Mouse (Mus musculus): ENCODE data around the gene Abca3. TPM values are rescaled to one million over a fixed set of nuclear protein-coding genes. Genes with fewer than 3 reads are reported as not detected.
"Not testable (repeated sequence)": the region's sequence is repeated elsewhere in the genome, so short reads cannot be mapped to it uniquely, and the experiment has no call there.

Gene Abca3
- total RNA-seq, 4 experiments from 2014 or later, result 28.4 to 43.3 (median 35.8) TPM

GRCm38 (mm10) chr17:24388711-24389110, 37.0 kb downstream of the Abca3 start:
- DNase-seq, result no peak

GRCm38 (mm10) chr17:24389865-24390264, 38.1 kb downstream of the Abca3 start:
- peak; percentile 59 for DNase-seq

- DNase-seq, result no peak
Measured at GRCm38 (mm10) chr17:24391149-24391548, 39.4 kb downstream of the Abca3 start.

GRCm38 (mm10) chr17:24393527-24393926, 41.8 kb downstream of the Abca3 start:
- no peak for DNase-seq

- no peak for DNase-seq
Measured at GRCm38 (mm10) chr17:24394456-24394855, 42.7 kb downstream of the Abca3 start.

GRCm38 (mm10) chr17:24402371-24402770, 50.6 kb downstream of the Abca3 start:
- peak; percentile 90 for DNase-seq

GRCm38 (mm10) chr17:24407116-24407803, 55.5 kb downstream of the Abca3 start:
- no peak for DNase-seq

- no peak for DNase-seq
Measured at GRCm38 (mm10) chr17:24413557-24414211, 61.9 kb downstream of the Abca3 start.

GRCm38 (mm10) chr17:24414230-24414976, 62.7 kb downstream of the Abca3 start, which contains the start of gene Rnps1:
Gene Rnps1 (plus strand): TSS chr17:24414565.
- DNase-seq, result peak; percentile 88

GRCm38 (mm10) chr17:24415011-24415410, 63.3 kb downstream of the Abca3 start:
- no peak for DNase-seq

GRCm38 (mm10) chr17:24416051-24416652, 64.4 kb downstream of the Abca3 start:
- DNase-seq, result no peak

- DNase-seq, result no peak
Measured at GRCm38 (mm10) chr17:24423114-24423513, 71.4 kb downstream of the Abca3 start.

GRCm38 (mm10) chr17:24424489-24424888, 72.7 kb downstream of the Abca3 start:
- no peak for DNase-seq

- not testable (repeated sequence) for DNase-seq
Measured at GRCm38 (mm10) chr17:24425326-24425725, 73.6 kb downstream of the Abca3 start.

- no peak for DNase-seq
Measured at GRCm38 (mm10) chr17:24425905-24426304, 74.2 kb downstream of the Abca3 start.

- DNase-seq, result peak; percentile 99
Measured at GRCm38 (mm10) chr17:24426471-24427169, 74.9 kb downstream of the Abca3 start, which contains the start of gene Eci1. Gene Eci1 (plus strand): TSS chr17:24426641.

GRCm38 (mm10) chr17:24427170-24427557, 75.4 kb downstream of the Abca3 start:
- no peak for DNase-seq

- no peak for DNase-seq
Measured at GRCm38 (mm10) chr17:24429201-24429983, 77.6 kb downstream of the Abca3 start.

- no peak for DNase-seq
Measured at GRCm38 (mm10) chr17:24437016-24437415, 85.3 kb downstream of the Abca3 start.

GRCm38 (mm10) chr17:24440377-24440776, 88.6 kb downstream of the Abca3 start:
- no peak for DNase-seq

- no peak for DNase-seq
Measured at GRCm38 (mm10) chr17:24441148-24441547, 89.4 kb downstream of the Abca3 start.
